Mouse (Mus musculus): Measurements from ENCODE around the gene Dlx2. TPM values are rescaled to one million over a fixed set of nuclear protein-coding genes. Genes with fewer than 3 reads are reported as not detected.

Dlx2 gene
- polyA plus RNA-seq (2014; fragmentation: Nextera tagmentation; extraction: Ambion mirVana) = 0.41 and 0.67 TPM in 2 replicates

DNA sequence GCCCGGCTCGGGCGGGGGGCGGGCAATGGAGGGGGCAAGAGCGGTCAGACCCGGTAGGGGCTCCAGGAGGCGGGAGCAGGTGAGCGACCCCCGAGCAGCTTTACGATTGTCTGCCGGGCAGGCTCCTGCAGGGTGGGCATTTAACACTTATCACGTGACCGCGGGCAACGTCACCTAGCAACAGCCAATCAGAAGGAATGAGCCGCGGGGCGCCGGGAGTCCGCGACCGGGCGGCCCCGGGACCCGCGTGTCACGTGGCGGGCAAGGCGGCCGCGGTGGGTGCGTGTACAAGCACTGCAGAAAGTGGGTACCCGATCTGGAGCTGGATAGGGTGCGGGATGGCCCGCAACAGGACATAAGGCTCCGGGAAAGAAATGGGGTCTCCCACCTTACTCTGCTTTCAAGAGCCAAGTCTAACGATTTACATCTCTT lies at the start of gene Dlx2:
Dlx2 (minus strand) TSS at position 115 of the 432 bp plus-strand sequence.
- peak within 1 kb of the TSS; percentile 32 for H3K27ac ChIP-seq (replicated peaks; ENCODE audit: low read depth, low read length)
- DNase-seq = peak; percentile 83

DNA sequence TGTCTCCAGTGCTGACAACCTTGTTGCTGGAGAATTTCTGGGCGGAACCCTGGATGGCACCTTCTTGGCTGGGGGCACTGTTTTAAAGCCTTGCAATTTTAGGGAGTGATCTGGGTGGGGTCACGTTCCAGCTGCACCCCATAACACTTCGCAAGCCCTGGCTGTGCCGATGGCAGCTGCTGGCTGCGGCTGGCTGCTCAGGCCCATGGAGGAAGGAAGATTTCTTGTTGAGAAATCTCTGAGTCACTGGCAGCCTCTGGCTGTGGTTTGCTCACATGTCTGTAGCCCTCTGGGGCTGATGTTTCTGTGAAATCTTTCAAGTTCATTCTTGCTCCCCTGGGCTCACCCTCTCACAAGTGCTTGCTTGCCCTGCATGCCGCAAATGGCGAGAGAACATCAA lies 47.9 kb upstream of the Dlx2 start:
- ATAC-seq (ENCODE audit: low FRiP score, low TSS enrichment) (no peak), DNase-seq (peak; percentile 13)
- H3K27ac ChIP-seq (replicated peaks; ENCODE audit: low read depth, low read length) = no peak overlapping the region
- H3K9ac ChIP-seq (replicated peaks; ENCODE audit: low read length) = no peak overlapping the region
- H3K36me3 ChIP-seq (ENCODE audit: control insufficient read depth, insufficient read depth, low read length) = no peaks in the 10 kb centered on the region
- no peaks in the 10 kb centered on the region for H3K4me1 ChIP-seq (ENCODE audit: control insufficient read depth, insufficient read depth, low read length)
- WGBS = 80% methylated on average over 7 of the region's 7 CpGs
- H3K9me3 ChIP-seq (ENCODE audit: control insufficient read depth, low read length) = no peaks in the 10 kb centered on the region
- peaks cover 3% of the 10 kb centered on the region; the same call in 1 of the 2 replicates for H3K27me3 ChIP-seq (ENCODE audit: control insufficient read depth, insufficient read depth, low read length)
- H3K4me3 ChIP-seq (replicated peaks; ENCODE audit: low read depth, low read length) = no peak overlapping the region
- H3K4me2 ChIP-seq (ENCODE audit: low read length) = no peak overlapping the region

More for the DNA sequence above, at the start of gene Dlx2:
- Histone ChIP-seq H3K9ac (replicated peaks; ENCODE audit: low read length) (peak within 1 kb of the TSS; percentile 6; the same call in 1 of the 2 replicates), H3K4me2 (ENCODE audit: low read length) (peak within 1 kb of the TSS; percentile 64), H3K4me3 (replicated peaks; ENCODE audit: low read depth, low read length) (peak within 1 kb of the TSS; percentile 34), H3K27me3 (ENCODE audit: control insufficient read depth, insufficient read depth, low read length) (peaks cover 92% of the 10 kb centered on the region), H3K9me3 (ENCODE audit: control insufficient read depth, low read length) (no peaks in the 10 kb centered on the region), H3K36me3 (ENCODE audit: control insufficient read depth, insufficient read depth, low read length) (no peaks in the 10 kb centered on the region), H3K4me1 (ENCODE audit: control insufficient read depth, insufficient read depth, low read length) (peaks cover 13% of the 10 kb centered on the region)
- peak; percentile 78 for ATAC-seq (ENCODE audit: low FRiP score, low TSS enrichment)
- under 1% methylated on average over 36 of the region's 37 CpGs for WGBS

DNA sequence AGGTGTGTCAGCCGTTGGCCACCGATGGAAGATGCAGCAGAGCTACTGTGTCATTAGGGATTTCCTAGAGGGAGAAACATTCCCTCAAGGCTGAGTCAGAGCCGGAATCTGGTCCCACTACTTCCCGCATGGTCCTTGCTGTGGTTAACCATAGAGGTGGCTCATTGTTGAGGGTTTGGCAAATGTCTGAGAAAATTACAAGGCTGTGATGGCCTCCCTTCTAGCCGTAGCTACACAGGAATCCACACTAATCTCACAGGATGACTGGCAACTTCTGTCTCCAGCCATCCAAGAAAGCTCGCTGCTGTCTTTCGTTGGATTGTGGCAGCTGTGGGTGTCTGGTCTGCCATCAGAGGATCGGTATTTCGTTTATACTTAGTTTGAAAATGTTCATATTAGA lies 42.6 kb upstream of the Dlx2 start:
- no peak overlapping the region for H3K9ac ChIP-seq (replicated peaks; ENCODE audit: low read length)
- H3K27me3 ChIP-seq (ENCODE audit: control insufficient read depth, insufficient read depth, low read length) = no peaks in the 10 kb centered on the region
- no peaks in the 10 kb centered on the region for H3K9me3 ChIP-seq (ENCODE audit: control insufficient read depth, low read length)
- H3K4me3 ChIP-seq (replicated peaks; ENCODE audit: low read depth, low read length) = no peak overlapping the region
- H3K4me2 ChIP-seq (ENCODE audit: low read length) = no peak overlapping the region
- no peaks in the 10 kb centered on the region for H3K4me1 ChIP-seq (ENCODE audit: control insufficient read depth, insufficient read depth, low read length)
- DNase-seq (no peak), ATAC-seq (ENCODE audit: low FRiP score, low TSS enrichment) (no peak)
- WGBS = 91% methylated on average over 9 of the region's 9 CpGs
- H3K27ac ChIP-seq (replicated peaks; ENCODE audit: low read depth, low read length) = no peak overlapping the region
- no peaks in the 10 kb centered on the region for H3K36me3 ChIP-seq (ENCODE audit: control insufficient read depth, insufficient read depth, low read length)

DNA sequence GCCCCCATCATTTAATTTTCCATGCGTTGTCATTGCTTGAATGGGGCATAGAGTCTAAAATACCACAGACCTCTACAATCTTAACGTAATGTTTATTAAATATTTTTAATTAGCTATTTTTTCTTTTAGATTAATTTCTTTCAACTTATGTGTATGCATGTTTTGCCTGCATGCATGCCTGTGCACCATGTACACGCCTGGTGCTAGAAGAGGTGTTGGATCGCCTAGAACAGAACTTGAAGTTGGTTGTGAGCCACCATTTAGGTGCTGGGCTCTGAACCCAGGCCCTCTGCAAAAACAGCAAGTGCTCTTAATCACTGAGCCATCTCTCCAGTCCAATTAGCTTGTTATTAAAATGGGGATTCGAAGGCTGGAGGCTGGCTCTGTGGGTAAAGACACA lies 34.9 kb upstream of the Dlx2 start:
- Histone ChIP-seq H3K9ac (replicated peaks; ENCODE audit: low read length) (peak overlapping the region; percentile 57; the same call in 1 of the 2 replicates), H3K36me3 (ENCODE audit: control insufficient read depth, insufficient read depth, low read length) (no peaks in the 10 kb centered on the region), H3K4me2 (ENCODE audit: low read length) (peak overlapping the region; percentile 86), H3K4me1 (ENCODE audit: control insufficient read depth, insufficient read depth, low read length) (0 out of 2 replicates have a peak, but pooled peaks cover 3% of the 10 kb centered on the region), H3K4me3 (replicated peaks; ENCODE audit: low read depth, low read length) (peak overlapping the region; percentile 50), H3K27ac (replicated peaks; ENCODE audit: low read depth, low read length) (no peak overlapping the region), H3K27me3 (ENCODE audit: control insufficient read depth, insufficient read depth, low read length) (no peaks in the 10 kb centered on the region), H3K9me3 (ENCODE audit: control insufficient read depth, low read length) (no peaks in the 10 kb centered on the region)
- DNase-seq = peak; percentile 9
- 52% methylated on average over 5 of the region's 5 CpGs for WGBS
- ATAC-seq (ENCODE audit: low FRiP score, low TSS enrichment) = no peak

DNA sequence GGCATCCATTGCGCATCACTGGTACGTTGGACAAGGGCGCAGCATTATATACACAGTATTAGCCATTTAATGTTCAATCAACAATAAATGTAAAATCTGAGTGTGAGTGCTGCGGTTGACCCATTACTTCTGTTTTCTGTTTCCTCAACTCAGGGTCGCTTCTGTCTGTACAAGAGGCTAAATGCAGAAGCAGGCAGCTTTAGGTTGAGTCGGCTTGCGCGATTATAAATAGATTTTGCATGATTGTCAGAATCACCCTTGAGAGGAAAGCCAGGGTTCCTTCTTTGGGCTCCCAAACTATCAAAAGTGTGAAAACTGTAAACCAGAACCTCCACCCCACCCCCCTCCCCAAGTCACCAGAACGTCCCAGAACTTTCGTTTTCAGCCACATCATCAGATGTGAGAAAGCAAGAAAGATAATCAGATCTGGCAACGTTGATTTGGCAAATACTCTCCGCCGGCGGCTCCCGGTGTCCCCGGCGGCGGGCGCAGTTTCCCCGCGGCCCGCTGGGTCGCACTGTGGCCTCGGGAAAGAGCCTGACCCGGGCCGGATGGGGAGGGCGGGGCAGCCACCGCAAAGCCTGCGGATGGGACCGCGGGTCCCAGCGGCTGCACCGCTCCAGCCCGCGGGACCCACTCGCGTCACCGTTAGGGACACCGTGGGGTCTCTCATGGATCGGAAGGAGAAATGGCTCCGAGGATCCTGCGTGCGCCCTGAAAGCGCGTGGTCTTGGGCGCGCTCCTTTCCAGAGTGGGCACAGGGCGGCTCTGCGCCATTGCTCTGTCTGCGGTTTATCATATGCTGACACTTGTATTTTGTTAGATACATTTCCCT lies 34.3 kb upstream of the Dlx2 start:
- H3K4me3 ChIP-seq (replicated peaks; ENCODE audit: low read depth, low read length) = peak overlapping the region; percentile 50
- DNase-seq = peak; percentile 82
- WGBS = 11% methylated on average over 50 of the region's 50 CpGs

DNA sequence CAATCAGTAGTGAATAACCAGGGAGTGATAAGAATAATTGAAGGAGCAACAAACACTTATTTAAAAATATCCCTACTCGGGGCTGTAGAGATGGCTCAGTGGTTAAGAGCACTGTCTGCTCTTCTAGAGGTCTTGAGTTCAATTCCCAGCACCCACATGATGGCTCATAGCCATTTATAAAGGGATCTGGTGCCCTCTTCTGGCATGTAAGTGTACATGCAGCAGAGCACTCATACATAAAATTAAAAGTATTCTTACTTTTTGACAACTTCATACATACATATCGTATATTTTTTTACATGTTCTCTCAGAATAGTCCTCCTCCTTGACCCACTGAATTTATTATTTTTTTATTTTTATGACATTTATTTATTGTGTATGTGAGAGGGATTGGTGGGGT lies 30.5 kb upstream of the Dlx2 start:
- DNase-seq (no peak), ATAC-seq (ENCODE audit: low FRiP score, low TSS enrichment) (no peak)
- no peak overlapping the region for H3K9ac ChIP-seq (replicated peaks; ENCODE audit: low read length)
- H3K27me3 ChIP-seq (ENCODE audit: control insufficient read depth, insufficient read depth, low read length) = no peaks in the 10 kb centered on the region
- H3K9me3 ChIP-seq (ENCODE audit: control insufficient read depth, low read length) = no peaks in the 10 kb centered on the region
- 0 out of 2 replicates have a peak, but pooled peaks cover 3% of the 10 kb centered on the region for H3K4me1 ChIP-seq (ENCODE audit: control insufficient read depth, insufficient read depth, low read length)
- H3K36me3 ChIP-seq (ENCODE audit: control insufficient read depth, insufficient read depth, low read length) = no peaks in the 10 kb centered on the region
- no peak overlapping the region for H3K27ac ChIP-seq (replicated peaks; ENCODE audit: low read depth, low read length)
- no peak overlapping the region for H3K4me3 ChIP-seq (replicated peaks; ENCODE audit: low read depth, low read length)
- H3K4me2 ChIP-seq (ENCODE audit: low read length) = no peak overlapping the region
- 90% methylated on average over 2 of the region's 2 CpGs for WGBS

More for the DNA sequence above, 34.3 kb upstream of the Dlx2 start:
- ATAC-seq (ENCODE audit: low FRiP score, low TSS enrichment) = peak; percentile 57; the same call in 1 of the 2 replicates
- Histone ChIP-seq H3K27me3 (ENCODE audit: control insufficient read depth, insufficient read depth, low read length) (no peaks in the 10 kb centered on the region), H3K36me3 (ENCODE audit: control insufficient read depth, insufficient read depth, low read length) (no peaks in the 10 kb centered on the region), H3K27ac (replicated peaks; ENCODE audit: low read depth, low read length) (no peak overlapping the region), H3K4me1 (ENCODE audit: control insufficient read depth, insufficient read depth, low read length) (0 out of 2 replicates have a peak, but pooled peaks cover 3% of the 10 kb centered on the region), H3K9ac (replicated peaks; ENCODE audit: low read length) (peak overlapping the region; percentile 57), H3K4me2 (ENCODE audit: low read length) (peak overlapping the region; percentile 86), H3K9me3 (ENCODE audit: control insufficient read depth, low read length) (no peaks in the 10 kb centered on the region)

DNA sequence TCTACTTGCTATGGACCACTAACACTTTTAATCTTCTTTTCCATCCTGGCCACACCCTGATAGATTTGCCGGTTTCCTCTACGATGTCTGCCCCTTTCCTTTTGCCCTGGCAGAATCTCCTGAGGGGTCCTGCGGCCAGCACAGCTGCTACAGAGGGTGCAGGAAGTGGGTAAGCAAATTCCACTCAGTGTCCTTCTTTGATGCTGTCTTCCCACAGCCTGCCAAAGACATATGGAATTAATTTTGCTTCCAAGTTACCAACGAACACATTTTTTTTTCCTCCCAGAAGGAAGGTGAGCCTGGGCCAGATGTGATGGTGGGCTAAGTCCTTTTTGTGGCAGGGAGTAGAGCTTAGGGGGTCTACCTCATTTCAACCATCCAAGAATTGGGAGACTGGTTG lies 27.2 kb upstream of the Dlx2 start:
- Histone ChIP-seq H3K9me3 (ENCODE audit: control insufficient read depth, low read length) (no peaks in the 10 kb centered on the region), H3K4me2 (ENCODE audit: low read length) (no peak overlapping the region), H3K4me3 (replicated peaks; ENCODE audit: low read depth, low read length) (no peak overlapping the region), H3K36me3 (ENCODE audit: control insufficient read depth, insufficient read depth, low read length) (no peaks in the 10 kb centered on the region), H3K9ac (replicated peaks; ENCODE audit: low read length) (no peak overlapping the region), H3K27me3 (ENCODE audit: control insufficient read depth, insufficient read depth, low read length) (no peaks in the 10 kb centered on the region), H3K4me1 (ENCODE audit: control insufficient read depth, insufficient read depth, low read length) (no peaks in the 10 kb centered on the region), H3K27ac (replicated peaks; ENCODE audit: low read depth, low read length) (no peak overlapping the region)
- WGBS = 77% methylated on average over 4 of the region's 4 CpGs
- ATAC-seq (ENCODE audit: low FRiP score, low TSS enrichment) (no peak), DNase-seq (no peak)

DNA sequence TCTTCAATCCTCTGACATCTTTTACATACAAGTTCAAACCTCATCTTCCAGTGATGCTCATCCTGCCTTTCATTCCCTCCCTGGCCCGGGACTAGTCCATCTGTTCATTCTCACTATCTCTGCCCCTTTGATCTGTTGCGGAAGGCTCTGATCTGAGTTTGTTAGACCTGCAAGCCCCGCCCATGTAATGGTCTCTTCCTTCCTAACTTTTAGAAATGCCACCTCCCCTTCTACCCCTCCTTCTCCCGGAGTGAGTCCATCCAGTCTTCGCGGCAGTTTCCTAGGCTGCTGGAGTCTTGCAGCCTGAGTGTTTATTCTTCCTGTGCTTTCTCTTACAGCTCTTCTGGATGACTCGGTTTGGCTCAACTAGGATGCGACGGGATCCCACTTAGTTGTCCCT lies 19.9 kb upstream of the Dlx2 start:
- no peak overlapping the region for H3K4me2 ChIP-seq (ENCODE audit: low read length)
- no peaks in the 10 kb centered on the region for H3K9me3 ChIP-seq (ENCODE audit: control insufficient read depth, low read length)
- no peaks in the 10 kb centered on the region for H3K36me3 ChIP-seq (ENCODE audit: control insufficient read depth, insufficient read depth, low read length)
- H3K4me3 ChIP-seq (replicated peaks; ENCODE audit: low read depth, low read length) = no peak overlapping the region
- no peak overlapping the region for H3K27ac ChIP-seq (replicated peaks; ENCODE audit: low read depth, low read length)
- H3K9ac ChIP-seq (replicated peaks; ENCODE audit: low read length) = no peak overlapping the region
- no peaks in the 10 kb centered on the region for H3K4me1 ChIP-seq (ENCODE audit: control insufficient read depth, insufficient read depth, low read length)
- DNase-seq (no peak), ATAC-seq (ENCODE audit: low FRiP score, low TSS enrichment) (no peak)
- H3K27me3 ChIP-seq (ENCODE audit: control insufficient read depth, insufficient read depth, low read length) = no peaks in the 10 kb centered on the region
- WGBS = 86% methylated on average over 9 of the region's 9 CpGs

DNA sequence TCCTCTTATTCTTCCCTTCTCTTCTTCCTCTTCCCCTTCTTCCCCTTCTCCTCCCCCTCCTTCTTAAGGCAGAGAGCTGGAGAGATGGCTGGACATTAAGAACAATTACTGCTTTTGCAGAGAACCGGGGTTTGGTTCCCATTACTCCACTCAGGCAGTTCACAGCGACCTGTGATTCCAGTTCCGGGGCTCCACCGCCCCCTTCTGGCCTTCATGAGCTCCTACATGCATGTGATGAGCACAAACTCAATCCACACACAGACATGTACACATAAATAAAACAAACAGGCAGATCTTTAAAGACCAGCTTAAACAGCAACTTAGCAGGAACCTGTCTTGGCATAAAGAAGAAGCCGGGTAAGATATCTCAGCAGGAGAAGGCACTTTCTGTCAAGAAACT lies 9.5 kb upstream of the Dlx2 start:
- H3K9ac ChIP-seq (replicated peaks; ENCODE audit: low read length) = no peak overlapping the region
- no peaks in the 10 kb centered on the region for H3K36me3 ChIP-seq (ENCODE audit: control insufficient read depth, insufficient read depth, low read length)
- DNase-seq = no peak
- no peak for ATAC-seq (ENCODE audit: low FRiP score, low TSS enrichment)
- H3K27ac ChIP-seq (replicated peaks; ENCODE audit: low read depth, low read length) = no peak overlapping the region
- H3K9me3 ChIP-seq (ENCODE audit: control insufficient read depth, low read length) = no peaks in the 10 kb centered on the region
- 65% methylated on average over 5 of the region's 5 CpGs for WGBS
- 0 out of 2 replicates have a peak, but pooled peaks cover 3% of the 10 kb centered on the region for H3K4me1 ChIP-seq (ENCODE audit: control insufficient read depth, insufficient read depth, low read length)
- H3K4me3 ChIP-seq (replicated peaks; ENCODE audit: low read depth, low read length) = no peak overlapping the region
- H3K27me3 ChIP-seq (ENCODE audit: control insufficient read depth, insufficient read depth, low read length) = peaks cover 21% of the 10 kb centered on the region
- no peak overlapping the region for H3K4me2 ChIP-seq (ENCODE audit: low read length)
